Mouse (Mus musculus): Measurements from ENCODE around the gene Cacng4. TPM values are rescaled to one million over a fixed set of nuclear protein-coding genes. Genes with fewer than 3 reads are reported as not detected.

Gene Cacng4
- polyA plus RNA-seq, 1 experiment from 2014 or later, result 0.54 TPM

- H3K4me3 ChIP-seq (ENCODE audit: control insufficient read depth in 1 of 2, insufficient read depth in 1 of 2, low read depth in 1 of 2, low read length in 2 of 2), result no peak overlapping the region
- ATAC-seq (ENCODE audit: insufficient number of reproducible peaks, insufficient read depth, low FRiP score, low read depth), result no peak
- no peak overlapping the region for H3K9ac ChIP-seq (ENCODE audit: low read length)
- H3K27me3 ChIP-seq (ENCODE audit: control insufficient read depth, insufficient read depth, low read length), result no peaks in the 10 kb centered on the region
- H3K27ac ChIP-seq (replicated peaks in 1 of 2; ENCODE audit: control insufficient read depth in 1 of 2, insufficient read depth in 1 of 2, low read depth in 2 of 2, low read length in 2 of 2), result no peak overlapping the region
- H3K9me3 ChIP-seq (ENCODE audit: control insufficient read depth, low read length), result no peaks in the 10 kb centered on the region
- 72% methylated on average over 4 of the region's 4 CpGs for WGBS
- H3K4me2 ChIP-seq (ENCODE audit: low read length), result no peak overlapping the region
- H3K4me1 ChIP-seq (ENCODE audit: control insufficient read depth in 2 of 2, insufficient read depth in 2 of 2, low read length in 2 of 2), result no peaks in the 10 kb centered on the region
- no peaks in the 10 kb centered on the region for H3K36me3 ChIP-seq (ENCODE audit: control insufficient read depth, insufficient read depth, low read length)
Observed at GRCm38 (mm10) chr11:107730940-107731339, 63.4 kb downstream of the Cacng4 start.

- no peaks in the 10 kb centered on the region for H3K36me3 ChIP-seq (ENCODE audit: control insufficient read depth, insufficient read depth, low read length)
- no peaks in the 10 kb centered on the region for H3K27me3 ChIP-seq (ENCODE audit: control insufficient read depth, insufficient read depth, low read length)
- H3K4me3 ChIP-seq (ENCODE audit: control insufficient read depth in 1 of 2, insufficient read depth in 1 of 2, low read depth in 1 of 2, low read length in 2 of 2), result no peak overlapping the region
- 73% methylated on average over 7 of the region's 7 CpGs for WGBS
- no peaks in the 10 kb centered on the region for H3K9me3 ChIP-seq (ENCODE audit: control insufficient read depth, low read length)
- H3K4me1 ChIP-seq (ENCODE audit: control insufficient read depth in 2 of 2, insufficient read depth in 2 of 2, low read length in 2 of 2), result no peaks in the 10 kb centered on the region
- no peak for ATAC-seq (ENCODE audit: insufficient number of reproducible peaks, insufficient read depth, low FRiP score, low read depth)
- no peak overlapping the region for H3K27ac ChIP-seq (replicated peaks in 1 of 2; ENCODE audit: control insufficient read depth in 1 of 2, insufficient read depth in 1 of 2, low read depth in 2 of 2, low read length in 2 of 2)
- no peak overlapping the region for H3K9ac ChIP-seq (ENCODE audit: low read length)
- no peak overlapping the region for H3K4me2 ChIP-seq (ENCODE audit: low read length)
Observed at GRCm38 (mm10) chr11:107729141-107729540, 65.2 kb downstream of the Cacng4 start.

- ATAC-seq (ENCODE audit: insufficient number of reproducible peaks, insufficient read depth, low FRiP score, low read depth), result no peak
- no peak overlapping the region for H3K4me2 ChIP-seq (ENCODE audit: low read length)
- H3K9me3 ChIP-seq (ENCODE audit: control insufficient read depth, low read length), result no peaks in the 10 kb centered on the region
- no peaks in the 10 kb centered on the region for H3K4me1 ChIP-seq (ENCODE audit: control insufficient read depth in 2 of 2, insufficient read depth in 2 of 2, low read length in 2 of 2)
- H3K27me3 ChIP-seq (ENCODE audit: control insufficient read depth, insufficient read depth, low read length), result no peaks in the 10 kb centered on the region
- H3K9ac ChIP-seq (ENCODE audit: low read length), result no peak overlapping the region
- no peaks in the 10 kb centered on the region for H3K36me3 ChIP-seq (ENCODE audit: control insufficient read depth, insufficient read depth, low read length)
- H3K4me3 ChIP-seq (ENCODE audit: control insufficient read depth in 1 of 2, insufficient read depth in 1 of 2, low read depth in 1 of 2, low read length in 2 of 2), result no peak overlapping the region
- H3K27ac ChIP-seq (replicated peaks in 1 of 2; ENCODE audit: control insufficient read depth in 1 of 2, insufficient read depth in 1 of 2, low read depth in 2 of 2, low read length in 2 of 2), result no peak overlapping the region
- WGBS, result 71% methylated on average over 13 of the region's 13 CpGs
Observed at GRCm38 (mm10) chr11:107728073-107728863, 66.1 kb downstream of the Cacng4 start.

GRCm38 (mm10) chr11:107724603-107725002 is 69.8 kb downstream of the Cacng4 start:
- Histone ChIP-seq H3K4me2 (ENCODE audit: low read length) (no peak overlapping the region), H3K27me3 (ENCODE audit: control insufficient read depth, insufficient read depth, low read length) (no peaks in the 10 kb centered on the region), H3K4me1 (ENCODE audit: control insufficient read depth in 2 of 2, insufficient read depth in 2 of 2, low read length in 2 of 2) (no peaks in the 10 kb centered on the region), H3K36me3 (ENCODE audit: control insufficient read depth, insufficient read depth, low read length) (no peaks in the 10 kb centered on the region), H3K27ac (replicated peaks in 1 of 2; ENCODE audit: control insufficient read depth in 1 of 2, insufficient read depth in 1 of 2, low read depth in 2 of 2, low read length in 2 of 2) (no peak overlapping the region), H3K9ac (ENCODE audit: low read length) (no peak overlapping the region), H3K4me3 (ENCODE audit: control insufficient read depth in 1 of 2, insufficient read depth in 1 of 2, low read depth in 1 of 2, low read length in 2 of 2) (no peak overlapping the region), H3K9me3 (ENCODE audit: control insufficient read depth, low read length) (no peaks in the 10 kb centered on the region)
- 80% methylated on average over 8 of the region's 8 CpGs for WGBS
- ATAC-seq (ENCODE audit: insufficient number of reproducible peaks, insufficient read depth, low FRiP score, low read depth), result no peak

- H3K4me2 ChIP-seq (ENCODE audit: low read length), result no peak overlapping the region
- no peak overlapping the region for H3K9ac ChIP-seq (ENCODE audit: low read length)
- 78% methylated on average over 7 of the region's 7 CpGs for WGBS
- H3K4me1 ChIP-seq (ENCODE audit: control insufficient read depth in 2 of 2, insufficient read depth in 2 of 2, low read length in 2 of 2), result no peaks in the 10 kb centered on the region
- no peak for ATAC-seq (ENCODE audit: insufficient number of reproducible peaks, insufficient read depth, low FRiP score, low read depth)
- no peaks in the 10 kb centered on the region for H3K27me3 ChIP-seq (ENCODE audit: control insufficient read depth, insufficient read depth, low read length)
- H3K4me3 ChIP-seq (ENCODE audit: control insufficient read depth in 1 of 2, insufficient read depth in 1 of 2, low read depth in 1 of 2, low read length in 2 of 2), result no peak overlapping the region
- no peak overlapping the region for H3K27ac ChIP-seq (replicated peaks in 1 of 2; ENCODE audit: control insufficient read depth in 1 of 2, insufficient read depth in 1 of 2, low read depth in 2 of 2, low read length in 2 of 2)
- H3K9me3 ChIP-seq (ENCODE audit: control insufficient read depth, low read length), result peaks cover 6% of the 10 kb centered on the region; the same call in 1 of the 2 replicates
- H3K36me3 ChIP-seq (ENCODE audit: control insufficient read depth, insufficient read depth, low read length), result no peaks in the 10 kb centered on the region
Observed at GRCm38 (mm10) chr11:107721057-107721456, 73.3 kb downstream of the Cacng4 start.

- Histone ChIP-seq H3K9ac (ENCODE audit: low read length) (no peak overlapping the region), H3K36me3 (ENCODE audit: control insufficient read depth, insufficient read depth, low read length) (no peaks in the 10 kb centered on the region), H3K4me2 (ENCODE audit: low read length) (no peak overlapping the region), H3K27me3 (ENCODE audit: control insufficient read depth, insufficient read depth, low read length) (no peaks in the 10 kb centered on the region), H3K27ac (replicated peaks in 1 of 2; ENCODE audit: control insufficient read depth in 1 of 2, insufficient read depth in 1 of 2, low read depth in 2 of 2, low read length in 2 of 2) (no peak overlapping the region), H3K4me3 (ENCODE audit: control insufficient read depth in 1 of 2, insufficient read depth in 1 of 2, low read depth in 1 of 2, low read length in 2 of 2) (no peak overlapping the region), H3K4me1 (ENCODE audit: control insufficient read depth in 2 of 2, insufficient read depth in 2 of 2, low read length in 2 of 2) (no peaks in the 10 kb centered on the region), H3K9me3 (ENCODE audit: control insufficient read depth, low read length) (peaks cover 6% of the 10 kb centered on the region; the same call in 1 of the 2 replicates)
- ATAC-seq (ENCODE audit: insufficient number of reproducible peaks, insufficient read depth, low FRiP score, low read depth), result no peak
- WGBS, result 86% methylated on average over 9 of the region's 9 CpGs
Observed at GRCm38 (mm10) chr11:107720264-107721021, 73.9 kb downstream of the Cacng4 start.

GRCm38 (mm10) chr11:107716332-107716938 is 77.9 kb downstream of the Cacng4 start, which contains the start of gene Cacng1:
Gene Cacng1, minus strand, starts transcription at chr11:107716522.
- Histone ChIP-seq H3K4me3 (ENCODE audit: control insufficient read depth in 1 of 2, insufficient read depth in 1 of 2, low read depth in 1 of 2, low read length in 2 of 2) (no peak within 1 kb of the TSS), H3K36me3 (ENCODE audit: control insufficient read depth, insufficient read depth, low read length) (no peaks in the 10 kb centered on the region), H3K4me2 (ENCODE audit: low read length) (no peak within 1 kb of the TSS), H3K9me3 (ENCODE audit: control insufficient read depth, low read length) (peaks cover 6% of the 10 kb centered on the region; the same call in 1 of the 2 replicates), H3K4me1 (ENCODE audit: control insufficient read depth in 2 of 2, insufficient read depth in 2 of 2, low read length in 2 of 2) (no peaks in the 10 kb centered on the region), H3K9ac (ENCODE audit: low read length) (no peak within 1 kb of the TSS), H3K27me3 (ENCODE audit: control insufficient read depth, insufficient read depth, low read length) (no peaks in the 10 kb centered on the region), H3K27ac (replicated peaks in 1 of 2; ENCODE audit: control insufficient read depth in 1 of 2, insufficient read depth in 1 of 2, low read depth in 2 of 2, low read length in 2 of 2) (no peak within 1 kb of the TSS)
- WGBS, result 71% methylated on average over 16 of the region's 16 CpGs
- no peak for ATAC-seq (ENCODE audit: insufficient number of reproducible peaks, insufficient read depth, low FRiP score, low read depth)
